Mouse (Mus musculus) midbrain, postnatal 0 days (tissue): ENCODE data around the gene Oas1c. TPM values are rescaled to one million over a fixed set of nuclear protein-coding genes. Genes with fewer than 3 reads are reported as not detected.

Experiments
- ATAC-seq: fragments of 200-750 bp; cut with Nextera tagmentation; 2 replicates; pipeline ENCODE4 v1.8.0; 2017; ENCODE audit warnings: moderate number of reproducible peaks, mild to moderate bottlenecking, moderate TSS enrichment, moderate library complexity; ENCODE audit not compliant: low FRiP score
- DNase-seq: peaks from one replicate; pipeline ENCODE4 v3.0.0-alpha.2; 2015; ENCODE audit warnings: low spot score
- H3K27ac ChIP-seq: fragments of 300-500 bp; sonication (generic); 2 replicates; pipeline ENCODE4 v1.5.1; 2014; ENCODE audit warnings: low read depth, mild to moderate bottlenecking, low read length, mixed read lengths
- H3K27me3 ChIP-seq: fragments of 300-500 bp; sonication (generic); 2 replicates; pipeline ENCODE4 v1.6.1; 2014; ENCODE audit warnings: low read length, control low read depth, mixed read lengths; ENCODE audit not compliant: insufficient read depth
- H3K36me3 ChIP-seq: fragments of 300-500 bp; sonication (generic); 2 replicates; pipeline ENCODE4 v1.6.1; 2014; ENCODE audit warnings: low read length, control low read depth, mixed read lengths; ENCODE audit not compliant: insufficient read depth
- H3K4me1 ChIP-seq: fragments of 300-500 bp; sonication (generic); 2 replicates; pipeline ENCODE4 v1.6.1; 2014; ENCODE audit warnings: mild to moderate bottlenecking, control low read depth, antibody characterized with exemption, low read length, mixed read lengths; ENCODE audit not compliant: insufficient read depth
- H3K4me2 ChIP-seq: fragments of 300-500 bp; sonication (generic); 2 replicates; pipeline ENCODE4 v1.6.1; 2014; ENCODE audit warnings: low read depth, mild to moderate bottlenecking, low read length, mixed read lengths; ENCODE audit not compliant: poor library complexity, severe bottlenecking
- H3K4me3 ChIP-seq: fragments of 300-500 bp; sonication (generic); 2 replicates; pipeline ENCODE4 v1.5.1; 2014; ENCODE audit warnings: low read depth, mild to moderate bottlenecking, low read length, moderate library complexity
- H3K9ac ChIP-seq: fragments of 300-500 bp; sonication (generic); replicated peaks from 2 replicates; pipeline ENCODE4 v1.6.1; 2014; ENCODE audit warnings: mild to moderate bottlenecking, low read length, moderate library complexity, mixed read lengths; ENCODE audit not compliant: poor library complexity, severe bottlenecking
- H3K9me3 ChIP-seq: fragments of 300-500 bp; sonication (generic); 2 replicates; pipeline ENCODE4 v1.6.1; 2016; ENCODE audit warnings: low read length, control low read depth
- CTCF ChIP-seq: IDR thresholded peaks from 2 replicates; pipeline ENCODE4 v1.5.1; 2016; ENCODE audit warnings: antibody characterized with exemption, mild to moderate bottlenecking
- WGBS: fragments of 180-500 bp; shearing (Covaris S2); extraction: QIAGEN DNeasy Blood & Tissue Kit; methylation state at CpG from one replicate; pipeline ENCODE4 v1.1.7; 2014; 5-methylcytosine and 5-hydroxymethylcytosine counted together
- polyA plus RNA-seq: library from polyadenylated mRNA; unstranded; fragments of >200 nt; fragmentation: Nextera tagmentation; extraction: Ambion mirVana; gene quantifications from 2 replicates; pipeline ENCODE4 v1.2.1, GENCODE M21; 2015
- total RNA-seq: library from RNA; depleted of rRNA; stranded (reverse); fragments of >200 nt; gene quantifications from 2 replicates; pipeline ENCODE4 v1.2.3, GENCODE M21; 2014

Gene Oas1c
- total and polyA plus RNA-seq, 2 experiments from 2014 or later, result 0.62 to 0.71 TPM

DNA sequence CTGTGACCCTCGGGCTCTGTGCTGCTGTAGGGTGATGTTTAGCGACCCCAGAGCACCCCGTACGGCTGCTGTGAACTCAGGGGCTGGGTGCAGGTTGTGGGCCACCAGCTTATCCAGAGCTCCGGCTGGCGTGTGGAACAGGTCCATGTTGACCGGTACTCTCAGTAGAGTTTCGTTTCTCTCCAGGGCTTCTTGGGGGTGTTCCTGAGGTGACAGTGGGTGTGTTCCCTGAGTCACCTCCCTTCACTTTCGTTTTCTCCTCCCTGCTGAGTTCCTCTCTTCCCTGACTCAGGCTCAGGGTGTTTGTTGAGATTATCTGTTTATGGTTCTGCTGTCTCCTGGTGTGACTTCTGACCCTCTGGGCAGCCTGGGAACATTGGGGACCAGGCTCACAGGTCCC, 34.8 kb downstream of the Oas1c start, which contains the start of gene Oas3:
TSS of gene Oas3 (minus strand) at position 184 of the 400 bp plus-strand sequence.
- TF ChIP-seq CTCF, result no peak
- Histone ChIP-seq H3K4me2 (no peak within 1 kb of the TSS), H3K4me3 (no peak within 1 kb of the TSS), H3K36me3 (no peaks in the 10 kb centered on the region), H3K9me3 (no peaks in the 10 kb centered on the region), H3K4me1 (no peaks in the 10 kb centered on the region), H3K27ac (no peak within 1 kb of the TSS), H3K9ac (no peak within 1 kb of the TSS), H3K27me3 (no peaks in the 10 kb centered on the region)
- 80% methylated on average over 9 of the region's 9 CpGs for WGBS
- no peak for ATAC-seq
- no peak for DNase-seq

DNA sequence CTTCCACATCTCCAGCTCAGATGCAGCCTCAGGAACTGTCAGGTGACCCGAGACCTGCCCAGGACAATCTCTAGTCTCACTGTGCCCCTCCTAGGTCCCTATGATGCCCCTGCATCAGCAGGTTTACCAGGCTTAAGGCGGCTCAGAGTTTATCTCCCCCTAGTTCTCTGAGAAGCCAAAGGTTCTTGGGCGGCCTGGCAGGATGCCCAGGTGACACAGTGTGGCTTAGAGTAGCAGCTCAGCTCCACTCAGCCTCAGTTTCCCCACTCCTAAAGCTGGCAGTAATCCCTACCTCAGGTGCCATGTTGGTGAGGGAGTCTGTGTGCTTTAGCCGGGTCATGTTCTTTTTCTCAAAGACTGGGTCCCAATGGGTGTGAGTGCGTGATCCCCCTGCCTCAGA, 35.5 kb downstream of the Oas1c start:
- no peak for ATAC-seq
- Histone ChIP-seq H3K36me3 (no peaks in the 10 kb centered on the region), H3K4me1 (no peaks in the 10 kb centered on the region), H3K9me3 (no peaks in the 10 kb centered on the region), H3K4me2 (no peak overlapping the region), H3K27me3 (no peaks in the 10 kb centered on the region), H3K27ac (no peak overlapping the region), H3K4me3 (no peak overlapping the region), H3K9ac (no peak overlapping the region)
- DNase-seq, result no peak
- 78% methylated on average over 5 of the region's 5 CpGs for WGBS
- no peak for TF ChIP-seq CTCF

DNA sequence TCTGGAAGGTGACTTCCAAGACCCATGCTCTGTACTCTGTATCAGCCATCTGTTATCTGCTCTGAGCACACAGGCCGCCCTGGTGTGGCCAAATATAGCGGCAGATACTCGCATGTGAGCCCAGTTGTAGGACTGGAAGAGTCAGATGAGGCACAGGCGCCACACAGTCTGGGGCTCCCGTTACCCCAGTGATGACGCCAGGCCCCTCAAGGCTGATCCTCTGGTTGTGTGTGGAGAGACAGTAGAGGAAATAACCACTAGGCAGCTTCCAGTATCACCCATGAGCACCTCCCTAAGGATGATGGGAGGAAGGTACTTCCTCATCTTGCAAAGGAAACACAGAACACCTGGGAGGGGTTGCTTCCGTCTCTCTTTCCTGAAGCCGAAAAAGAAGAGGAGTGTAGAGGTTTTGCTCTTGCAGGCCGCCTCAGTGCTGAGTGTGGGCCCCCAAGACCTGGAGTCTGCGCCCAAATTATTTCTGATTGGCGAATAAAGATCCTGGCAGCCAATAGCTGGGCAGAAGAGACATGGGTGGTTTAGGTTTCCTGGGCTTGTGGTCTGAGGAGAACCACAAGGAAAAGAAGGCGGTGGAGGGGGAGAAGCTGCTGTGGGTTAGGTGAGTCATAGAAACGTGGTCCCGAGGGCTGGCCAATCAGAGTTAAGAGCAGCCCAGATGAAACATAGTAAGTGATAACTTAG, 36.9 kb downstream of the Oas1c start:
- DNase-seq (no peak), ATAC-seq (no peak)
- Histone ChIP-seq H3K4me2 (no peak overlapping the region), H3K9ac (no peak overlapping the region), H3K36me3 (no peaks in the 10 kb centered on the region), H3K9me3 (no peaks in the 10 kb centered on the region), H3K4me3 (no peak overlapping the region), H3K27ac (no peak overlapping the region), H3K4me1 (no peaks in the 10 kb centered on the region), H3K27me3 (no peaks in the 10 kb centered on the region)
- WGBS, result 86% methylated on average over 14 of the region's 14 CpGs
- TF ChIP-seq CTCF, result no peak

- H3K4me2 ChIP-seq, result no peak overlapping the region
- no peaks in the 10 kb centered on the region for H3K4me1 ChIP-seq
- no peaks in the 10 kb centered on the region for H3K9me3 ChIP-seq
- H3K27ac ChIP-seq, result no peak overlapping the region
- no peak overlapping the region for H3K4me3 ChIP-seq
- no peak for ATAC-seq
- no peak overlapping the region for H3K9ac ChIP-seq
- WGBS, result 71% methylated on average over 3 of the region's 3 CpGs
- no peaks in the 10 kb centered on the region for H3K36me3 ChIP-seq
- no peaks in the 10 kb centered on the region for H3K27me3 ChIP-seq
- no peak for TF ChIP-seq CTCF
- no peak for DNase-seq
Observed at GRCm38 (mm10) chr5:120769396-120769795, 42.9 kb downstream of the Oas1c start.

DNA sequence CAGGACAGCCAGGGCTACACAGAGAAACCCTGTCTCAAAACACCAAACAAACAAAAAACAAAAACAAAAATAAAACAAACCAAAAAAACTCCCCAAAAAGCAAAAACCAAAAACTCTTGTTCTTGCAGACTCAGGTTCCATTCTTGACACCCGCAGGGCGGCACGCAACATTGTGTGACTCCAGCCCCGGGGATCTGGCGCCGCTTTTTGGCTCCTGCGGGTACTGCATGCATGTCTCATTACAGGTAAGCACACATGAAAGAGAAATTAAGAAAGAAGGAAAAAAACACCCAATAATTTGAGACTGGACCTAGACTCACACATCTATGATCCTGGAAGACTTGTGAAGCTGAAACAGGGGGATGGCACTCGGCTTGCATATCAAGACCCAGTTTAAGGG, 47.3 kb downstream of the Oas1c start:
- H3K36me3 ChIP-seq, result no peaks in the 10 kb centered on the region
- no peaks in the 10 kb centered on the region for H3K4me1 ChIP-seq
- no peak overlapping the region for H3K4me2 ChIP-seq
- no peaks in the 10 kb centered on the region for H3K27me3 ChIP-seq
- no peak overlapping the region for H3K4me3 ChIP-seq
- 77% methylated on average over 8 of the region's 8 CpGs for WGBS
- no peak overlapping the region for H3K27ac ChIP-seq
- DNase-seq, result no peak
- H3K9ac ChIP-seq, result no peak overlapping the region
- TF ChIP-seq CTCF, result no peak
- no peak for ATAC-seq
- H3K9me3 ChIP-seq, result no peaks in the 10 kb centered on the region

DNA sequence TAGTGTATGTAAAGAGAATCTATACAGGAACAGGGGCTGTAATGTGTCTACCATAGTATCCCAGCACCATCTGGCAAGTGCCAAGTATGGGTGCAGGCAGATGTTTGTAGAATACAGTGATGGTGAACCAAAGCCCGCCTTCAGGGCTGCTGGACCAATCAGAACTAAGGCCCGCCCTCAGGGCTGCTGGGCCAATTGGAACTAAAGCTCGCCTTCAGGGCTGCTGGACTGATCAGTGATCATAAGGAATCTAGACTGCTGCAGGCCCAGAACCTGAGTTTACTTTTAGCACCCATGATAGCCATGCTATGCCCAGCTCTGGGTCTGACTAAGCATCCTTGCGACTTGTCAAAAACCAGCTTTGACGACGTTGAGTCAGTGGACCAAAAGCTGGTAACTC, 50.4 kb downstream of the Oas1c start:
- ATAC-seq (no peak), DNase-seq (peak; percentile 27)
- Histone ChIP-seq H3K9me3 (no peaks in the 10 kb centered on the region), H3K27me3 (no peaks in the 10 kb centered on the region), H3K27ac (no peak overlapping the region), H3K36me3 (no peaks in the 10 kb centered on the region), H3K4me2 (no peak overlapping the region), H3K4me3 (no peak overlapping the region), H3K4me1 (no peaks in the 10 kb centered on the region), H3K9ac (no peak overlapping the region)
- no peak for TF ChIP-seq CTCF
- 31% methylated on average over 6 of the region's 6 CpGs for WGBS
